Mouse (Mus musculus) heart, embryonic 16.5 days (tissue): ENCODE results near the gene Hist1h3f. TPM values are rescaled to one million over a fixed set of nuclear protein-coding genes. Genes with fewer than 3 reads are reported as not detected.
"Not testable (repeated sequence)": the region's sequence is repeated elsewhere in the genome, so short reads cannot be mapped to it uniquely, and the experiment has no call there.

ENCODE experiments used
- ATAC-seq: fragments of 200-750 bp; cut with Nextera tagmentation; replicated peaks from 2 replicates; pipeline ENCODE4 v1.8.0; 2017; ENCODE audit warnings: moderate number of reproducible peaks; ENCODE audit not compliant: insufficient read depth, low FRiP score; ENCODE audit errors: extremely low read depth
- H3K27ac ChIP-seq: fragments of 300-500 bp; sonication (generic); 2 replicates; pipeline ENCODE4 v1.5.1; 2014; ENCODE audit warnings: mild to moderate bottlenecking, low read length, control low read depth, moderate library complexity
- H3K27me3 ChIP-seq: fragments of 300-500 bp; sonication (generic); 2 replicates; pipeline ENCODE4 v1.6.1; 2014; ENCODE audit warnings: low read length, mixed read lengths; ENCODE audit not compliant: control insufficient read depth, insufficient read depth
- H3K36me3 ChIP-seq: fragments of 300-500 bp; sonication (generic); 2 replicates; pipeline ENCODE4 v1.6.1; 2014; ENCODE audit not compliant: control insufficient read depth, insufficient read depth
- H3K4me1 ChIP-seq: fragments of 300-500 bp; sonication (generic); 2 replicates; pipeline ENCODE4 v1.6.1; 2014; ENCODE audit warnings: low read length, mixed read lengths; ENCODE audit not compliant: control insufficient read depth, insufficient read depth
- H3K4me2 ChIP-seq: fragments of 300-500 bp; sonication (generic); 2 replicates; pipeline ENCODE4 v1.6.1; 2014; ENCODE audit warnings: low read depth, mild to moderate bottlenecking, control low read depth, low read length
- H3K4me3 ChIP-seq: fragments of 300-500 bp; sonication (generic); 2 replicates; pipeline ENCODE4 v1.5.1; 2014; ENCODE audit warnings: mild to moderate bottlenecking, control low read depth, low read length
- H3K9ac ChIP-seq: fragments of 300-500 bp; sonication (generic); 2 replicates; pipeline ENCODE4 v1.6.1; 2014; ENCODE audit warnings: low read length, control low read depth
- H3K9me3 ChIP-seq: fragments of 300-500 bp; sonication (generic); replicated peaks from 2 replicates; pipeline ENCODE4 v1.6.1; 2016; ENCODE audit warnings: low read length; ENCODE audit not compliant: control insufficient read depth
- WGBS: fragments of 180-500 bp; shearing (Covaris S2); extraction: QIAGEN DNeasy Blood & Tissue Kit; methylation state at CpG from one replicate; pipeline ENCODE4 v1.1.7; 2014; 5-methylcytosine and 5-hydroxymethylcytosine counted together
- polyA plus RNA-seq: library from polyadenylated mRNA; unstranded; fragments of >200 nt; fragmentation: Nextera tagmentation; extraction: Ambion mirVana; gene quantifications from 2 replicates; pipeline ENCODE4 v1.2.1, GENCODE M21; 2015

The Hist1h3f gene
- polyA plus RNA-seq, 1 experiment from 2014 or later = 0.20 TPM

GRCm38 (mm10) chr13:23541497-23541896, 2.4 kb upstream of the Hist1h3f start:
- H3K27ac ChIP-seq = no peak overlapping the region
- WGBS = 79% methylated on average over 3 of the region's 3 CpGs
- no peak overlapping the region for H3K4me3 ChIP-seq
- H3K4me2 ChIP-seq = no peak overlapping the region
- no peak overlapping the region for H3K9ac ChIP-seq
- peaks cover 11% of the 10 kb centered on the region for H3K4me1 ChIP-seq
- ATAC-seq = no peak
- no peaks in the 10 kb centered on the region for H3K36me3 ChIP-seq
- no peaks in the 10 kb centered on the region for H3K27me3 ChIP-seq
- H3K9me3 ChIP-seq = no peaks in the 10 kb centered on the region

DNA sequence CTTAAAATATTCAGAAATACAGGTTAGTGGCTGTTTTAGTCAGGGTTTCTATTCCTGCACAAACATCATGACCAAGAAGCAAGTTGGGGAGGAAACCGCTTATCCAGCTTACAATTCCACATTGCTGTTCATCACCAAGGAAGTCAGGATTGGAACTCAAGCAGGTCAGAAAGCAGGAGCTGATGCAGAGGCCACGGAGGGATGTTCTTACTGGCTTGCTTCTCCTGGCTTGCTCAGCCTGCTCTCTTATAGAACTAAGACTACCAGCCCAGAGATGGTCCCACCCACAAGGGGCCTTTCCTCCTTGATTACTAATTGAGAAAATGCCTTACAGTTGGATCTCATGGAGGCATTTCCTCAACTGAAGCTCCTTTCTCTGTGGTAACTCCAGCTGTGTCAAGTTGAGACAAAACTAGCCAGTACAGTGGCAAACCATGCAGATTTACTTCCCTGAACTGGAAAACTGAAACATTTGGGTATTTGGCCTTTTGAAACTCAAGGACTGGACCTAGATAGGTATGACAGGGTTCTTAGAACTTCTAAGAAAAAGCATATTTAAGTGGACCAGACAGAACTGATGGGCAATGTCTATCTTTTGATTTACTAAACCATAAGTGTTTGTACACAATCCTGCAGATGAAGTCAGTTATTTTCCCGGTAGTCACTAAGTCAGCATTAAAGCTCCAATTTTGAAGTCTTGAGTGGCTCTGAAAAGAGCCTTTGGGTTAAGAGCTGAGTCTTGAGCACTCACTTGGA, 1.4 kb upstream of the Hist1h3f start:
- peak overlapping the region; percentile 87 for H3K4me2 ChIP-seq
- peak overlapping the region; percentile 72 for H3K9ac ChIP-seq
- H3K9me3 ChIP-seq, H3K36me3 ChIP-seq, ATAC-seq, H3K4me1 ChIP-seq, H3K27me3 ChIP-seq: not testable (repeated sequence)
- peak overlapping the region; percentile 63 for H3K4me3 ChIP-seq
- 11% methylated on average over 3 of the region's 3 CpGs for WGBS
- H3K27ac ChIP-seq = peak overlapping the region; percentile 91

DNA sequence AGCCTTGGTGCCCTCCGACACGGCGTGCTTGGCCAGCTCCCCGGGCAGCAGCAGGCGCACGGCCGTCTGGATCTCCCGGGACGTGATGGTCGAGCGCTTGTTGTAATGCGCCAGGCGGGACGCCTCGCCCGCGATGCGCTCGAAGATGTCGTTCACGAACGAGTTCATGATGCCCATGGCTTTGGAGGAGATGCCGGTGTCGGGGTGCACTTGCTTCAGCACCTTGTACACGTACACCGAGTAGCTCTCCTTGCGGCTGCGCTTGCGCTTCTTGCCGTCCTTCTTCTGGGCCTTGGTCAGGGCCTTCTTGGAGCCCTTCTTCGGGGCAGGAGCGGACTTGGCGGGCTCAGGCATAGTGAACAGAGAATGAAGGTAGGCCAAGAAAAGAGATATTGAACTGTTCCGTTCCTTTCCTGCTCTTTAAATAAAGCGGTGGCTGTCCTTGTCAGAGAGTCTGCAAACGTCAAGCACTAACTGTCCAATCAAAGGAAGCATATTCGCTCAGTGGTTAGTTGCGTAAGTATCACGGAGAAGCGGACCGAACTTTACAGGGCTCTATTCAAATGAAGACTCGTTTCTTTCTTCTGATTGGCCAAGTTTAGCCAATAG, 749 bp upstream of the Hist1h3f start, which contains the start of gene Hist1h2bh:
TSS of gene Hist1h2bh (minus strand) at position 394 of the 609 bp plus-strand sequence.
- H3K9me3 ChIP-seq, H3K4me1 ChIP-seq, H3K27me3 ChIP-seq, H3K36me3 ChIP-seq: not testable (repeated sequence)
- peak within 1 kb of the TSS; percentile 92 for H3K27ac ChIP-seq
- peak within 1 kb of the TSS; percentile 87 for H3K4me2 ChIP-seq
- ATAC-seq = peak; percentile 90
- WGBS = under 1% methylated on average over 29 of the region's 42 CpGs
- H3K9ac ChIP-seq = peak within 1 kb of the TSS; percentile 72
- peak within 1 kb of the TSS; percentile 63 for H3K4me3 ChIP-seq

DNA sequence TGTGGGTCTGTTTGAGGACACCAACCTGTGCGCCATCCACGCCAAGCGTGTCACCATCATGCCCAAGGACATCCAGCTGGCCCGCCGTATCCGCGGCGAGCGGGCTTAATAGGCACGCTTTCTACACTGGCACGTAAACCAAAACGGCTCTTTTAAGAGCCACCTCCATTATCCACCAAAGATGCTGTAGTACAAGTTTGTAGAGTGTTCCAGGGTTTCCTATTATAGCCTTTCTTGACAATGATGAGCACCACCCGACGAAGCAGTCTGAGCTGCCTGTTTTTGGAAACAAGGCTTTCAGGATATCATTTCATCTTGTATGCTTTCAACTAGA, 902 bp downstream of the Hist1h3f start:
- H3K27me3 ChIP-seq, ATAC-seq, H3K4me1 ChIP-seq, H3K36me3 ChIP-seq, H3K9me3 ChIP-seq: not testable (repeated sequence)
- Histone ChIP-seq H3K27ac (peak overlapping the region; percentile 92), H3K4me3 (peak overlapping the region; percentile 59), H3K4me2 (peak overlapping the region; percentile 55), H3K9ac (peak overlapping the region; percentile 75; the same call in 1 of the 2 replicates)
- WGBS = 0% methylated on average over 13 of the region's 14 CpGs

- H3K9me3 ChIP-seq = no peaks in the 10 kb centered on the region
- 69% methylated on average over 5 of the region's 5 CpGs for WGBS
- no peaks in the 10 kb centered on the region for H3K27me3 ChIP-seq
- no peaks in the 10 kb centered on the region for H3K36me3 ChIP-seq
- no peak overlapping the region for H3K9ac ChIP-seq
- no peak for ATAC-seq
- no peak overlapping the region for H3K4me3 ChIP-seq
- peaks cover 8% of the 10 kb centered on the region for H3K4me1 ChIP-seq
- H3K27ac ChIP-seq = no peak overlapping the region
- no peak overlapping the region for H3K4me2 ChIP-seq
Observed at GRCm38 (mm10) chr13:23546694-23547093, 2.8 kb downstream of the Hist1h3f start.

GRCm38 (mm10) chr13:23550761-23551145, 6.9 kb downstream of the Hist1h3f start:
- 9% methylated on average over 3 of the region's 3 CpGs for WGBS

DNA sequence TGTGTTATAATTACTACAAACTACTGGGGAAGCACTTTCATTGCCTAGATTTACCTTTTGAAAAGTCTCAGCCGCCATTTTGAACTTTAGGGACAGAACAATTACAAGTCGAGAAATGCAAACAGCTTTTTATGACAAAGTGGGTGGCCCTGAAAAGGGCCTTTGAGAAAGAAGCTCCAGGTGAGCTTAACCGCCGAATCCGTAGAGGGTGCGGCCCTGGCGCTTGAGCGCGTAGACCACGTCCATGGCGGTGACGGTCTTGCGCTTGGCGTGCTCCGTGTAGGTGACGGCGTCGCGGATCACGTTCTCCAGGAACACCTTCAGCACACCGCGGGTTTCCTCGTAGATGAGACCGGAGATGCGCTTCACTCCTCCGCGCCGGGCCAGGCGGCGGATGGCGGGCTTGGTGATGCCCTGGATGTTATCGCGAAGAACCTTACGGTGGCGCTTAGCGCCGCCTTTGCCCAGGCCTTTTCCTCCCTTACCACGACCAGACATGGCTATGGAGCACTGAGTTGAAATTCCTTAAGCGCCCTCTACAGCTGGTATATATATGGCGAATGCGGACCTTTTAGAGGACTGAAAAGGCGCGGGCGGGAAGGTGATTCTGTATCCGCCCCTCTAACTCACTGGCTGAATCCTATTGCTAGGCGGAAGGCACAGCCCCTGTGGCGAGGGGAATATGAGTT, 7.4 kb downstream of the Hist1h3f start, which contains the start of gene Hist1h4f:
TSS of gene Hist1h4f (minus strand) at position 503 of the 689 bp plus-strand sequence.
- peak within 1 kb of the TSS; percentile 56 for H3K4me3 ChIP-seq
- H3K4me1 ChIP-seq = peaks cover 10% of the 10 kb centered on the region
- peak; percentile 83 for ATAC-seq
- not testable (repeated sequence) for H3K9me3 ChIP-seq, H3K36me3 ChIP-seq, H3K27me3 ChIP-seq
- peak within 1 kb of the TSS; percentile 89 for H3K27ac ChIP-seq
- H3K4me2 ChIP-seq = peak within 1 kb of the TSS; percentile 70
- peak within 1 kb of the TSS; percentile 73 for H3K9ac ChIP-seq
- WGBS = under 1% methylated on average over 44 of the region's 47 CpGs

More at GRCm38 (mm10) chr13:23550761-23551145, 6.9 kb downstream of the Hist1h3f start:
- peak overlapping the region; percentile 89 for H3K27ac ChIP-seq
- H3K4me3 ChIP-seq = peak overlapping the region; percentile 56
- peak overlapping the region; percentile 70 for H3K4me2 ChIP-seq
- no peaks in the 10 kb centered on the region for H3K27me3 ChIP-seq
- H3K9ac ChIP-seq = peak overlapping the region; percentile 73
- ATAC-seq = no peak
- peaks cover 10% of the 10 kb centered on the region for H3K4me1 ChIP-seq
- H3K36me3 ChIP-seq = no peaks in the 10 kb centered on the region
- H3K9me3 ChIP-seq = no peaks in the 10 kb centered on the region

- WGBS = 47% methylated on average over 8 of the region's 8 CpGs
- H3K9ac ChIP-seq = peak overlapping the region; percentile 73
- H3K4me2 ChIP-seq = peak overlapping the region; percentile 70
- H3K4me3 ChIP-seq = peak overlapping the region; percentile 56
- H3K4me1 ChIP-seq = peaks cover 10% of the 10 kb centered on the region
- no peaks in the 10 kb centered on the region for H3K27me3 ChIP-seq
- peak overlapping the region; percentile 89 for H3K27ac ChIP-seq
- no peak for ATAC-seq
- no peaks in the 10 kb centered on the region for H3K36me3 ChIP-seq
- no peaks in the 10 kb centered on the region for H3K9me3 ChIP-seq
Observed at GRCm38 (mm10) chr13:23551931-23552914, 8.4 kb downstream of the Hist1h3f start.
